Mouse (Mus musculus) spleen, adult 12 weeks (tissue): ENCODE results near the gene Bahcc1.

ENCODE experiments used
- DNase-seq: peaks from one replicate; pipeline ENCODE4 v3.0.0; 2022; ENCODE audit warnings: low spot score

Bahcc1 gene

DNA sequence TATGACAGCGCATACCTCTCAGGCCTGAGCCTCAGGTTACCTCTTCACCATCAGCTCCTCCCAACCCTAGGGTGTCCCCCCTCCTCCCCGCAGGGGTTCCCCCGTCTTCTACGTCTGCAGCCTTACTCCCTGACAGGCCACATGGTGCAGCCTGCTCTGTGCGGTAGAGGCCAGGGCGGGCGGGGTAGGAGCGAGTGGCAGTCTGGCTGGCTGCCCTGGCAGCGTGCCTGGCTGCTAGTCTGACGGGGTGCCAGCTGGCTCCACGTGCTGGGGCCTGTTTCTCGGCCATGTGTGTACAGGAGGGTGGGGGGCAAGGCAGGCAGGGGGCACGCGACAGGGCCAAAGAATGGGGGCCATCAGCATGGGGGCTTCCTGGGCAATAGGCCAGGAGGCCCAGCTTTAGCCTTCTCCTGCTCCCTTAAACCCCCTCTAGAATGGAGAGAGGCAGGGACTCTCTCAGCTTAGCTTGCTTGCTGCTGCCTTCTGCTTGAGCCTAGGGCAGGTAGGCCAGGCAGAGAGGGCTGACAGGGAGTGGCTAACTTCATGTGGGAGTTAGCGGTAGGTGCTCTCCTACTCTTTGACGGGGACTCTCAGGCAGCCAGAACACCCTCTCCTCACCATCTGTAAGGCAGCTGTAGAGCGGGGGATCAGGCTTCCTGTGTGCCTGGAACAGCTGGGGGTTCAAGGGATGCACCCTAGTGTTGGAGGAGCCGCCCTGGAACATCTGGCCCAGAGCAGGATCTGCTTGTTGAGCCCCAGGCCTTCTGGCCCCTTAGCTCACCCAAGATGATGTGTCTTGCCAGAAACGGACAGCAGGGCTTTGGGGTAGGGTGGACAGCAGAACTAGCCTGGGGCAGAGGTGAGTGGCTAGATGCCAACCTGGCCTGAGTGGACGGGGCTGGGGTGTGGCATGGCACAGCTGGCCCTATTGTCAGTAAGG is 28.9 kb downstream of the Bahcc1 start:
- DNase-seq = peak; percentile 46

GRCm38 (mm10) chr11:120262356-120262901 is 29.7 kb downstream of the Bahcc1 start:
- peak; percentile 48 for DNase-seq

DNA sequence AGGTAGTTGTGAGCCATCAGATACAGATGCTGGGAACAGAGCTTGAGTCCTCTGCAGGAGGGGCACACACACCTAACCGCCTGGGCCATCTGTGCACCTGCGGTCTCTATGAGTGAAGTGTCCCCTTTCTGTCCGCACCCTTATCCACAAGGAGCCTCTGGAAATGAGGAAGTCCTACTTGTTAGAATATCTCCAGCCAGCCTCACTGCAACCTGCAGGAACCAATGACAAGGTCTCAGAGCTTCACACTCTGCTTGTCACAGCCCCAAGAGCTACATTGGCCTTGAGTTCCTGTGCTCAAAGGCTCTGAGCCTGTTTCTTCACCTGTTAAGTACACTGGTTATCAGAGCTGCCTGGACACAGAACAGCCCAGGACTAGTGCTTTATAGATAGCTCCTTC is 30.4 kb downstream of the Bahcc1 start:
- DNase-seq = no peak

DNA sequence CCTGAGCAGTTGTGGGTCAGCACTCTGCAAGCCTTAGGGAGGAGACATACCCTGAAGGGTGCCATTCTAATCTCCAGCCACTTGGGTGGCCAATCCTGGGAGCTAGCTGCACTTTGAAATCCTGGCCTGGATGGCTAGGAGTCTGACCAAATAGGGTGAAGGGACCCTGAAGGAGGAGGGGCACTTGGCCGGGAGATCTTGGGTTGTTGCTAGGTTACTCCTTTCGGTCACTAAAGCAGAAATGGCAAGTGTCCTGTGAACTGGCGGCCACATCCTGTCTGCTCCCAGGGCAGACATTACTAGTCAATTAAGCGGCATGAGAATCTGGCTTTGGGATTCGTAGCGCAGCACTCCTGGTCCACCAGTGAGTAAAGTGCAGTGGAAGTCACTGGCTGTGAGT is 31.3 kb downstream of the Bahcc1 start:
- DNase-seq = no peak

DNA sequence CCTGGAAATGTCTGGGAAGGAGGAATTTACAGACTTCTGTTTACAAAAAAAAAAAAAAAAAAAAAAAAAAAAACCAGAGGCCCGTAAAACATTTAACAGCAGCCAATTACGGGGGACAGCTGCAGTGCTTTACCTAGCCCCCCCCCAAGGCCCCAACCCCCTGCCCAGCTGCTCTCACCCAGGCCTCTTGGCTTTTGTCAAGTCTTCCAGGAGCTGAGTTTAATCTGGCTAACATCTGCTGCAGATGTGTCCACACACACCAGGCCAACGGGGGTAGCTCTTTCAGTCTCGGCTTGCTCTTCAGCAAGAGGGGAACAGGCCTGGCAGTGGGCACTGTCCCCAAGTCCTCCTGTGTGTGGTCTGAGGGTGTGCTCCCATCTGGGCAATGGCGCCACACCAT is 32.7 kb downstream of the Bahcc1 start:
- DNase-seq = no peak

DNA sequence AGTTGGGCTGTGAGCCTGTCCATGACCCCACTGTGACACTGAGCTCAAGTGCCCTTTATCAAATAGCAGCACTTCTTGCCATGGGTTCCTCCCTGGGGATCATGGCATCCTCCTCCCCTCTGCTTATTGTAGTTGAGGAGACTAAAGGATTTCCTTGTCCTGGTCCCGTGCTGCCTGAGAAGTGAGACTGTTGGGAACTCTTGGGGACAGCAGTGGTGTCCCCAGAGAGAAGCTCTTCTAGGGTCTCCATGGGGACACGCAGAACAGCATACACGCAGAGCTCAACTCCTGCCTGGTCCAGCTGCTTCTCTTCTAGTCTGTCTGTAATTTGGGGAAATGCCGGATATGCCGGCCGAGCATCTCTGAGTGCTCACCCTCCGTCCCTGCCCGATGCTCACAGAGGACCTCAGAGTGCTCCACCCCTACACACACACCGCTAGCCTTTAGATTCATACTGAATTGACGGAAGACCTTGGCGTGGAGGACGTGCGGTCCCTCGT is 33.6 kb downstream of the Bahcc1 start:
- no peak for DNase-seq

GRCm38 (mm10) chr11:120267274-120267673 is 34.5 kb downstream of the Bahcc1 start:
- no peak for DNase-seq

- DNase-seq = no peak
These were observed 34.9 kb downstream of the Bahcc1 start for GRCm38 (mm10) chr11:120267676-120268075.

- no peak for DNase-seq
These were observed 35.6 kb downstream of the Bahcc1 start for GRCm38 (mm10) chr11:120268195-120268967.

DNA sequence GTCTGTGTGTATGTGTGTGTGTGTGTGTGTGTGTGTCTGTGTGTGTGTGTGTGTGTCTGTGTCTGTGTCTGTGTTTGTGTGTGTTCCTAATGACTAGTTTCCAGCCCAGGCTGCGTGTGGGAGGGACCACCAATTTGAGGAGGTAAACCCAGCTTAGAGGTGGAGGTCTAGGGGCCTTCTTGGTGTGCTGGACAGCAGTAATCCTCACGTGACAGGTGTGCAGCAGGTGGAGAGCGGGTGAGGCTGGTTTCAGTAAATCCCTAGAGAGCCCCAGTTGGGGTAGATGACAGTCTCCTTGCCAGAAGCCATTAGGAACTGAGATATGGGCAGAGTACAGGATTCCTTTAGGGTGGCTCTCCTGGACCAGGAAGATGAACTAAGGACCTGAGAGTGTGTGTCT is 36.3 kb downstream of the Bahcc1 start:
- DNase-seq = no peak

GRCm38 (mm10) chr11:120269498-120270104 is 36.9 kb downstream of the Bahcc1 start:
- no peak for DNase-seq

DNA sequence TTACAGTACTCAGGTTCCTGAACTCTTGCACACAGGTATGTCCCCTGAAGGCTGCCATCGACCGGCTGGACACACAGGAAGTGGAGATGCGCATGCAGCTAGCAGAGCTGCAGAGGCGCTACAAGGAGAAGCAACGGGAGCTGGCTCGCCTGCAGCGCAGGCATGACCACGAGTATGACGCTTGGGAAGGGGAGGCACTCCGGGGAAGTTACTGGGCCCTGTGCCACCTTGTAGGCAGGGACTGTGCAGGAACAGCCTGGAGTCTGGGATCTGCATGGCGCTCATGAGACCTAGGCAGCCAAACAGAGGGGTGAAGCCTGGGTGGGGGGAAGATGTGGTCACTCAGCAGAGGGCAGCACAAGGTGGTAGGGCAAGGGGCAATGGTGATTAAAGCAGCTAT is 46.6 kb downstream of the Bahcc1 start:
- DNase-seq = no peak

- DNase-seq = no peak
These were observed 47.6 kb downstream of the Bahcc1 start for GRCm38 (mm10) chr11:120280281-120280773.

GRCm38 (mm10) chr11:120280774-120281173 is 48.0 kb downstream of the Bahcc1 start:
- no peak for DNase-seq

DNA sequence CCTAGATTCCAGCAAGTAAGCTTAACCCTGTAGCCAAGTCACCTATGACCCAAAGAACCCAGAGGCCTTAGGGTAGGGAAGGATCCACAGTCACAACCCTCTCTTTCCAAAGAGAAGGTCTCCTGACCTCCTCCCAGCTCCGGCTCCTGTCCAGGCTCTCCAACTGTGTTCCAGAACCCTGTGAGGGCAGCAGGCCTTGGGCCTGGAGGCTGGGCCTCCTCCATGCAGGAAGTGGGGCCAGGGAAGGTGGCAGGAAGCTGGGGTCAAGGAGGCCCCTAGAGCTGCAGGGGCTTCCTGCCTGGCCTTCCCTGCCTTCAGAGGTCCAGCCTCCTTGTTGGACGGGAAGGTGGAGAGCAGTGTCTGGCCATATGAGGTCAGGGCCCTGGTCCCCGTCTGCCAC is 48.5 kb downstream of the Bahcc1 start:
- DNase-seq = no peak

DNA sequence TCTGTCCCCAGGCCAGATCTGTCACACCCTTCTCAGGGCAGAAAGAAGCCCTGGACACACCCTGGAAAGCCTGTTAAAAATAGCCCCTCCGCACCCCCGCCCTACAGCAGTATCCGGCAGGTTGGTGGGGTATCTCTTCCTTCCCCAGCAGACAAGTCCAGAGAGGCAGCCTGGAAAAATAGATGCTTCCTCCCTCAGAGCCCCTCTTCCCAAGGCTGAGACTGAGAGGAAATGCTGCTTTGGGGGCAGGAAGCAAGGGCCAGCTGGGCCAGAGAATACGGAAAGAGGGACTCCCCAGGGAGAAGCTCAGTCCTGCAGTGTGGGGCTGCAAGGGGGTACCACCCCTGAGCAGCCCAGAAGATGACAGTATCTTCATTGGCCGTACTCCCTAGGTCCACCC is 50.8 kb downstream of the Bahcc1 start:
- DNase-seq = no peak

DNA sequence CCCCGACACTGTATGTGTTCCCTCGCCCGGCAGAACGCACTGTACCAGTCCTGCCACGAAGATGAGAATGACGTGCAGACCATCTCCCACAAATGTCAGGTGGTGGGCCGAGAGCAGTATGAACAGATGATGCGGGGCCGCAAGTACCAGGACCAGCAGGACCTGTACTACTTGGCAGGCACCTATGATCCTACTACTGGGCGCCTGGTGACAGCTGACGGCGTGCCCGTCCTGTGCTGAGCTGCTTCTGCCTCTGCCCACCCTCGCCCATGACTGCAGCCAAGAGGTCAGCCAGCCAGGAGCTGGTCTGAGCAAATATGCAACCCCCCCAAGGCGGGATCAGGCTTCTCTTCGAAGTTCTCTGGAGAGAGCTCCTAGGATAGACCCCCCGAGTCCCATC is 56.9 kb downstream of the Bahcc1 start:
- DNase-seq = no peak

GRCm38 (mm10) chr11:120290266-120290665 is 57.5 kb downstream of the Bahcc1 start:
- DNase-seq = no peak

DNA sequence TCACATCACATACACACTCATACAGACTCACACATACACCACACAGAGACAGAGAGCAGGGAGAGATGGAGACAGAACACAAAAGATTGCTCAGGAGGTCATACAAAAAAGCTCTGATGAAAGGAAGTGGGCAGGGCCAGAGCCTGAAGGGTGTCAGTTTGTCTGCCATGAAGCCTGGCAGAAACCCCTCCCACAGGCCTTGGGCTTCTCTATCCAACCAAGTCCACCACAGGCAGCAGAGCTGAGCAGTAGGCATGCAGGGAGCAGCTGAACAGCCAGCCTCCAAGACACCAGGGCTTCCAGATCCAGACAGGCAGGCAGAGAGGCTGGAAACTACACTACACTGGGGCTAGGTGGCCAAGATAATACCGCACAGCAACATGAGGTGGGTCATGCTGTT is 61.0 kb downstream of the Bahcc1 start:
- DNase-seq = no peak

DNA sequence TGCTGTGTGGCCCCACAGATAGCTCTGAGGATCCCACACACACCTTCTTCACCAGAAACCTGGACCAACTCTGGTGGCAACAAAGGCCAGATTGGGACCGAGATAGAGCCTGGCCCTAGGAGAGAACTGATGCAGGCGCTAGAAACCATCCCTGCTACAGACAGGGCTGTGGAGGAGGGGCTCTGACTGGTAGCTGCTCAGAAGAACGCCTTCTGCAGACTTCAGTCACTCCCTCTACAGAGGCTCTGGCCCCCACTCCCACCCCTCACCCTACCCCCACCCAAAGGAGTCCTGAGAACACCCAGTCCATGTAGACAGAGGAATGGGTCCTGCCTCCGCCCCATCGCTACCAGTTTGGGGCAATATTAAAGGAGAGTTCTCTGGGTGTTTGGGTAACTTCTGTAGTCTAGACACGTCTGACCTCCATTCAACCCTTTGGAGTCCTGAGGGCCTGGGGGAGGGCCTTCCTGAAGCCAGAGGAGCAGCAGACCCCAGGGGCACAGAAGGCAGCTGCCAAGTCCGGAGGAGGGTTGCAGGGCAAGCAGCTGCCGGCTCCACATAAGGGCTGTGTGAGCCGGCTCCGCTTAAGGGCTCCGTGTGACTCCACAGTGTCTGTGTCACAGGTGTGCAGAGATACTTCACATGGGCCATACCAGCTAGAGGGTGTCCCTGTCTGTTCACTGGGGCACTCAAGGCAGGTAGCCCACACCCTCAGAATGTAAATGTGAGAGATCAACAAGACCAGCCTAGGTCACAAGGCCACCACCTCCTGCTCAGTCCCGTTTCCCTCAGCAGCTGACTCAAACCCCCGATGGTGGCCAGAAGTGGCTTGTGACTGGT is 63.8 kb downstream of the Bahcc1 start:
- DNase-seq = no peak

DNA sequence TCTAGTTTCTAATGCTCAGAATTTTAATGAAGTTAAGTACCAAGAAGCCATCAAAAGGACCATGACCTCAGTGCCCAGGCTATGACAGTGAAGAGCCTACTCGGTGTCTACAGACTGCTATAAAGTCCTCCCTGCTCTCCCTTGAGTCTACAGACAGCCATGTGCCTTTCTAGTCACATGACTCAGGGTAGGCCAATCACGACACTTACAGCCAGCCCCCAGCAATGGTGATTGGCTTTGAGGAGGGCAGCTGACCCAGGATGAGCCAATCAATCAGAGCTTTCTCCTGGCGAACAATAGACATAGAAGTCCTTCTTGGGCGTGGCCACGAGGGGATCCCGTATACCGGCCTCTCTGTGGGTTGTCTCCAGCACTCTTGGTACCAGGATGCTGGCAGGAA is 65.0 kb downstream of the Bahcc1 start:
- no peak for DNase-seq
